Mouse (Mus musculus): ENCODE data around the gene Auts2. TPM values are rescaled to one million over a fixed set of nuclear protein-coding genes. Genes with fewer than 3 reads are reported as not detected.

The Auts2 gene
- polyA plus RNA-seq, 1 experiment from 2014 or later, result 47.7 TPM

DNA sequence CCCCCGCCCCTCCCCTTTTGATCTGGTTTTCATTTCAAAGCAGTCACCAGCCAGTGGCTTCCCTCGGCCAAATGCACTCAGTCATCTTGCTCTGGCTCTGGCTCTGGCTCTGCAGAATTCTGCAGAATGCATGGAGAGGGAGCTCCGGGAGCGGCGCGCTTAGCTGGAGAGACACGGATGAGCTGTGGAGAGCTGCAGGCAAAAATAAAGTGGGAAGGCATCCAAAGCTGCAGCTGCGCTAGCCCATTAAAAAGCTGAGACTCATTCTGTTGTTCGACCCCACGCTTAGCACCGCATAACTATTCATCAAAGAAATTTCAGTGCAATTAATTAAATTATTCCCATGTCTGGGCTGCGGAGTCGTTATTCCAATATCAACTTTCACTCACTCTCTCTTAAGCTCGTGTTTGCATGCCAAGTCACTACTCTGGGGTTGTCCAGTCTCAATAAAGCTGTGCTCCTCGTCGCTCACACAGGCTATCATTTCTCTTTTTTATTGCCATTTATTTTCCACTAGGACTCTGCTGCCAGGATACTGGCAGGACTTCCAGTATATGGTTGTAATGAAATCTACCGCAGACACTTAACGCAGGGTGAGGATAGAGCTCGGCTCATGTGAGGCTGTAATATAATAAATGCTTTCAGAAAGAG is 468.3 kb downstream of the Auts2 start:
- Histone ChIP-seq H3K27me3 (ENCODE audit: control insufficient read depth, insufficient read depth, low read length) (no peaks in the 10 kb centered on the region), H3K9ac (replicated peaks; ENCODE audit: low read depth, low read length) (no peak overlapping the region), H3K27ac (ENCODE audit: low read length) (peak overlapping the region; percentile 79), H3K36me3 (ENCODE audit: control insufficient read depth, insufficient read depth, low read length) (no peaks in the 10 kb centered on the region), H3K4me1 (ENCODE audit: control insufficient read depth, insufficient read depth, low read length) (peaks cover 23% of the 10 kb centered on the region; the same call in 1 of the 2 replicates), H3K4me3 (ENCODE audit: low read depth, low read length) (no peak overlapping the region), H3K9me3 (ENCODE audit: control insufficient read depth, low read depth, low read length) (no peaks in the 10 kb centered on the region), H3K4me2 (replicated peaks; ENCODE audit: low read depth, low read length) (peak overlapping the region; percentile 34)
- ATAC-seq (ENCODE audit: insufficient number of reproducible peaks, insufficient read depth, low FRiP score, low read depth), result peak; percentile 83; the same call in 1 of the 2 replicates
- WGBS, result 21% methylated on average over 19 of the region's 19 CpGs

DNA sequence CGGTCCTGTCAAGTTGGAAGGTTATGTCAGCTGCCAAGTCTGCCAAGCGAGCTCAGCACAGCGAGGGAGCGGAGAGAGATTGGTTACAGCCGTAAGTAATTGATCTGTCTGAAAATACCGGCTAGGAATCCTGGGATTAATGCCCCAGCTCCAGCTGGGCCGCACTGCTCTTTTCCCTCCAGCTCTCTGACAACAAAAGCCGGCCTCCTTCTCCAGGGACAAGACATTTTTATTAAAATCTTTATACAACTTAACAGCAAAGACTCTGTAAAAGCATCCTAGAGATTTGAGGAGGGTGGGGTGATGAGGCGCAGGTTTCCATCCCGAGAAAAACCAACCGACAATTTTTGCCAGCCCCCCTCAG is 468.8 kb downstream of the Auts2 start:
- Histone ChIP-seq H3K9ac (replicated peaks; ENCODE audit: low read depth, low read length) (no peak overlapping the region), H3K4me2 (replicated peaks; ENCODE audit: low read depth, low read length) (peak overlapping the region; percentile 34), H3K27ac (ENCODE audit: low read length) (peak overlapping the region; percentile 79), H3K4me3 (ENCODE audit: low read depth, low read length) (no peak overlapping the region), H3K4me1 (ENCODE audit: control insufficient read depth, insufficient read depth, low read length) (peaks cover 23% of the 10 kb centered on the region; the same call in 1 of the 2 replicates), H3K9me3 (ENCODE audit: control insufficient read depth, low read depth, low read length) (no peaks in the 10 kb centered on the region), H3K36me3 (ENCODE audit: control insufficient read depth, insufficient read depth, low read length) (no peaks in the 10 kb centered on the region), H3K27me3 (ENCODE audit: control insufficient read depth, insufficient read depth, low read length) (no peaks in the 10 kb centered on the region)
- 15% methylated on average over 11 of the region's 11 CpGs for WGBS
- ATAC-seq (ENCODE audit: insufficient number of reproducible peaks, insufficient read depth, low FRiP score, low read depth), result peak; percentile 56; the same call in 1 of the 2 replicates

DNA sequence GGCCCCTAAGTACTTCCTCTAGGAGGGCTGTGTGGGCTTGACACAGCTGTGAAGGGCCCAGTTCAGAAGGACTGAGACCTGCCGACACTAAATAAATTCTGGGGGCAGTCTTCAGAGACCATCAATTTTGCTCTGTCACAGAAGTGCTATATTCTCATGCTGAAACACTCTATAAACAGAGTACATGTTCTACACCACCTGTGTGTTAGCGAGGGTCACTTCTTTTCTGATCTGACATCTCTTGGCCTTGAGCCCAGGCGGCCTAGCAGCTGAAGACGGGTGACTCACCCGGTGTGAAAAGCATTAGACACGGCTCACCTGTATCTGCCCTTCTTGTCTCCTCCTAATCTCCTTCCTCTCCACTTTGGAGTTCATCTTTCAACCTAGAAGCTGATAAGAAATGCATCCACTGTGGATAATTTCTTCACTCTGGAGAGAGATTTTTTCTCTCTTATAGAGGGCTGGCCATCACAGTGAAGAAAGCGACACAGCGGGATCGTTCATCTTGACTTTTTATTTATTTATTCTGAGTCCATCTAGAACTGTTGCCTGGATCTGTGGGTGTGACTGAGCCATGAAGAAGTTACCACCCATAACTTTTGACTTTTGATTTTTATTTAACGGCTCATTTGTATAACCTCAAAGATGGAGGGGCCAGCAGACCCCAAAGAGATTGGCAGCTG is 469.3 kb downstream of the Auts2 start:
- peaks cover 23% of the 10 kb centered on the region; the same call in 1 of the 2 replicates for H3K4me1 ChIP-seq (ENCODE audit: control insufficient read depth, insufficient read depth, low read length)
- ATAC-seq (ENCODE audit: insufficient number of reproducible peaks, insufficient read depth, low FRiP score, low read depth), result no peak
- H3K36me3 ChIP-seq (ENCODE audit: control insufficient read depth, insufficient read depth, low read length), result no peaks in the 10 kb centered on the region
- 21% methylated on average over 10 of the region's 10 CpGs for WGBS
- H3K9me3 ChIP-seq (ENCODE audit: control insufficient read depth, low read depth, low read length), result no peaks in the 10 kb centered on the region
- H3K9ac ChIP-seq (replicated peaks; ENCODE audit: low read depth, low read length), result no peak overlapping the region
- peak overlapping the region; percentile 79 for H3K27ac ChIP-seq (ENCODE audit: low read length)
- peak overlapping the region; percentile 34 for H3K4me2 ChIP-seq (replicated peaks; ENCODE audit: low read depth, low read length)
- no peaks in the 10 kb centered on the region for H3K27me3 ChIP-seq (ENCODE audit: control insufficient read depth, insufficient read depth, low read length)
- H3K4me3 ChIP-seq (ENCODE audit: low read depth, low read length), result no peak overlapping the region

DNA sequence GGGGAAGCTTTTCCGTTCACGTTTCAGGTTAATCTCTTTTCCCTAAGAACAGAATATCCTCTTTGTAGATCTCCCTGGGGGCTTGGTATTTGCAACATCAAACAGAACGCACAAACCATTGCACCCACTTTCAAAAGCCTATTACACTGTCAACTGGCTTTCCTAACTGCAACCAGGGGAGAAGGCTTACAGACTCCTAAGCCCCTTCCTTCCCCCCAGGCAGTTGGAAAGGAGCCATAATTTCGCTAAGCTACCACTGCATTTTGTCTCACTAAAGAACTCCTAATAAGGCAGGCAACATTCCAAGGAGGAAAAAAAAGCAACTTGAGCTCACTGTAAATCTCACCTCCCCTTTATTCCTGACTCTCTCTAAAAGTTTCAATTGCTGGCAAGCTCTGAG is 470.8 kb downstream of the Auts2 start:
- Histone ChIP-seq H3K27me3 (ENCODE audit: control insufficient read depth, insufficient read depth, low read length) (no peaks in the 10 kb centered on the region), H3K4me1 (ENCODE audit: control insufficient read depth, insufficient read depth, low read length) (peaks cover 23% of the 10 kb centered on the region; the same call in 1 of the 2 replicates), H3K4me2 (replicated peaks; ENCODE audit: low read depth, low read length) (no peak overlapping the region), H3K4me3 (ENCODE audit: low read depth, low read length) (no peak overlapping the region), H3K27ac (ENCODE audit: low read length) (no peak overlapping the region), H3K9ac (replicated peaks; ENCODE audit: low read depth, low read length) (no peak overlapping the region), H3K36me3 (ENCODE audit: control insufficient read depth, insufficient read depth, low read length) (no peaks in the 10 kb centered on the region), H3K9me3 (ENCODE audit: control insufficient read depth, low read depth, low read length) (no peaks in the 10 kb centered on the region)
- WGBS, result 42% methylated on average over 4 of the region's 4 CpGs
- no peak for ATAC-seq (ENCODE audit: insufficient number of reproducible peaks, insufficient read depth, low FRiP score, low read depth)

DNA sequence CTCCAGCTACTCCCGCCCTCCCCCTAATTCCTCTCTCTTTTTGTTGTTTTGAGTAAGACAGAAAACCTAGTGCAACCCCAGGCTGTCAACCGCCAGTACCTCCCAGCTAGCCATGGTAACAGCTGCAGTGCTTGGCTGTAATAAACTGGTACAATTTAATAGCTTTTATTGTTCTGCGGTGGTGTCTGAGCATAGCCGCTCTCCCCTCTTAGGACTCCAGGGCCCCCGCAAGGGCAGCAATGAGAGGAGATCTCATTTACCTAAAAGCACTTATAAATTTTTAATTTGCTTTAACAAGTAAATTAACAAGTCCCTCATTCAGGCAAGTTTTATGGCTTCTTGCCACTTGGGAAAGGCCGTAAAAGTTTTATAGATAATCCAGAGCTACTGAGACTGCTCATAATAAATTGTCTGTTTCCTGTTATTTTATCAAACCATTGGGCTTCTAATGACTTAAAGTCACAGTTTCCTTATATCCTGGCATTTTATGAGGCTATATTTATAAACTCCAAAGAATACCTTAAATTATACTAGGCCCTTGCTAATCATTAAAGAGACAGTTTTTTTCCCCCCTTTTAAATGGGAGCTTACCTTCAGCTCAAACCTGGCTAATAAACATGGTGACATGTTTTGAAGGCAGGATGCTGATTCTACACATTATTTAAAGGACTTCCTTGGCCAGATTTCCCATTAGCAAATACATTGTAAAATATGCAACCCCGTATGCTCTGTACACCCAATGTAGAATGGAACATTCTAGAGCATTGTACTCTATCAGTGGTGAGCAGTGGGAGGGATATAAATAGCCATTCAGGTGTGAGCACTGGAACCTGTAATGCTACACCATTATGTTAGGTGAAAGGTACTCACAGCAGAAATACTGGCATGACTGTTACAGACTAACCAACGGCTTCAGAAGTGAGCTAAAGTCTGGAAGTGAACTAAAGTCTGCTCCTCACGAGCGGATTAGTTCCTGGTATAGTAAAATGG is 475.1 kb downstream of the Auts2 start:
- Histone ChIP-seq H3K27me3 (ENCODE audit: control insufficient read depth, insufficient read depth, low read length) (no peaks in the 10 kb centered on the region), H3K4me2 (replicated peaks; ENCODE audit: low read depth, low read length) (no peak overlapping the region), H3K4me3 (ENCODE audit: low read depth, low read length) (no peak overlapping the region), H3K4me1 (ENCODE audit: control insufficient read depth, insufficient read depth, low read length) (peaks cover 3% of the 10 kb centered on the region; the same call in 1 of the 2 replicates), H3K27ac (ENCODE audit: low read length) (no peak overlapping the region), H3K9me3 (ENCODE audit: control insufficient read depth, low read depth, low read length) (no peaks in the 10 kb centered on the region), H3K36me3 (ENCODE audit: control insufficient read depth, insufficient read depth, low read length) (no peaks in the 10 kb centered on the region), H3K9ac (replicated peaks; ENCODE audit: low read depth, low read length) (no peak overlapping the region)
- no peak for ATAC-seq (ENCODE audit: insufficient number of reproducible peaks, insufficient read depth, low FRiP score, low read depth)
- WGBS, result 76% methylated on average over 10 of the region's 10 CpGs

DNA sequence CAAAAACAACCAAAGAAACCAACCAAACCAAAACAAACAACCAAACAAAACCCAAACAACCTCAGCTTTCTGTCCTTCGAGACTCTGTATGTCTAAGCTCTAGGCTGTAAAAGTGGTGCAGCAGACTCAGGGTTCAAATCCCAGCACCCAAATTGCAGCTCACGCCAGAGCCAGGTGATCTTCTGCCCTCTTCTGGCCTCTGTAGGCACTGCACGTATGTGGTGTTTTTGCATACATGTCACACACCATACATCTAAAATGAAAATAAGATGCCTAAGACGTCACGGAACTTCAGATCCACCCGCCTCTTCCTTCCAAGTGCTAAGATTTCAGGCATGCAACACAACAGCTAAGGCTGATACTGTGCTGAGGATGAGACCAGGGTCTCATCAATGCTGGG is 483.0 kb downstream of the Auts2 start:
- Histone ChIP-seq H3K36me3 (ENCODE audit: control insufficient read depth, insufficient read depth, low read length) (no peaks in the 10 kb centered on the region), H3K9ac (replicated peaks; ENCODE audit: low read depth, low read length) (no peak overlapping the region), H3K4me3 (ENCODE audit: low read depth, low read length) (no peak overlapping the region), H3K27me3 (ENCODE audit: control insufficient read depth, insufficient read depth, low read length) (no peaks in the 10 kb centered on the region), H3K27ac (ENCODE audit: low read length) (no peak overlapping the region), H3K4me2 (replicated peaks; ENCODE audit: low read depth, low read length) (no peak overlapping the region), H3K9me3 (ENCODE audit: control insufficient read depth, low read depth, low read length) (no peaks in the 10 kb centered on the region), H3K4me1 (ENCODE audit: control insufficient read depth, insufficient read depth, low read length) (no peaks in the 10 kb centered on the region)
- ATAC-seq (ENCODE audit: insufficient number of reproducible peaks, insufficient read depth, low FRiP score, low read depth), result no peak
- 92% methylated on average over 6 of the region's 6 CpGs for WGBS

DNA sequence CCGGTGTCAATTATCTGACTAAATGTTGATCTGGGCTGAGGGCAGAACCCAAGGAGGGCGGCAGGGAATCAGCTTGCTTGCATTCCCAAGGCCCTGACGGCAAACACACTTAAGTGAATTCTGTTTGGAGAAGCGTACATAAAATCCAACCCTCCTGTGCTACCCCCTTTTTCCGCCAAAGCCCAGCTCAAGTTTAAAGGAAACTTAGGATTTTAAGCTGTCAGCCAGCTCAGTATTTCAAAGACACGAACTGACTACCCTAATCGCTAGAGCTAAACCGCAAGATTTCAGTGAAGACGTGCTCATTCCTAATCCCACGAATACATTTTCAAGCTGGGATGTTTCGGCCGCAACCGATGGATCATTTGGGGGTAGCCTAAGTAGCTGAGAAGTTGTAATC is 490.5 kb downstream of the Auts2 start:
- no peak overlapping the region for H3K27ac ChIP-seq (ENCODE audit: low read length)
- ATAC-seq (ENCODE audit: insufficient number of reproducible peaks, insufficient read depth, low FRiP score, low read depth), result no peak
- peaks cover 4% of the 10 kb centered on the region; the same call in 1 of the 2 replicates for H3K4me1 ChIP-seq (ENCODE audit: control insufficient read depth, insufficient read depth, low read length)
- WGBS, result 27% methylated on average over 13 of the region's 13 CpGs
- no peaks in the 10 kb centered on the region for H3K36me3 ChIP-seq (ENCODE audit: control insufficient read depth, insufficient read depth, low read length)
- H3K9me3 ChIP-seq (ENCODE audit: control insufficient read depth, low read depth, low read length), result no peaks in the 10 kb centered on the region
- H3K4me2 ChIP-seq (replicated peaks; ENCODE audit: low read depth, low read length), result peak overlapping the region; percentile 26
- H3K27me3 ChIP-seq (ENCODE audit: control insufficient read depth, insufficient read depth, low read length), result no peaks in the 10 kb centered on the region
- H3K9ac ChIP-seq (replicated peaks; ENCODE audit: low read depth, low read length), result no peak overlapping the region
- no peak overlapping the region for H3K4me3 ChIP-seq (ENCODE audit: low read depth, low read length)

DNA sequence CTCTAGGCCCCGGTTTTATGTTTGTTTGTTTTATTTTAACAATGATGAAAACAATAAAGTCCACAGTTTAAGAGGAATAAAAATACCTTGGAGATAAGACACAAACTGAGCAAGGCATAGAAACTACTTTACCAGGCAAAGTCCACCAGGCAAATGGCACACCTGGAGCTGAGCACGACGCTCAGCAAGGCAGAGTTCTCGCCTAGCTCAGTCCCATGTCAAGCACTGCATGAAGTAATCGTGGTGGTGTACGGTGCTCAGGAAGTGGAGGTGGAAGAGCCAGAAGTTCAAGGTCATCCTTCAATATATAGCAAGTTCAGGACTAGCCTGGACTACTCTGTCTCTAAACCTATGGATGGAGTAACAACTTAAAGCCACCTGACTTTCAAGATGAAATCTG is 503.6 kb downstream of the Auts2 start:
- WGBS, result 84% methylated on average over 6 of the region's 6 CpGs
- Histone ChIP-seq H3K4me2 (replicated peaks; ENCODE audit: low read depth, low read length) (no peak overlapping the region), H3K4me1 (ENCODE audit: control insufficient read depth, insufficient read depth, low read length) (no peaks in the 10 kb centered on the region), H3K4me3 (ENCODE audit: low read depth, low read length) (no peak overlapping the region), H3K27ac (ENCODE audit: low read length) (no peak overlapping the region), H3K9ac (replicated peaks; ENCODE audit: low read depth, low read length) (no peak overlapping the region), H3K36me3 (ENCODE audit: control insufficient read depth, insufficient read depth, low read length) (no peaks in the 10 kb centered on the region), H3K27me3 (ENCODE audit: control insufficient read depth, insufficient read depth, low read length) (no peaks in the 10 kb centered on the region), H3K9me3 (ENCODE audit: control insufficient read depth, low read depth, low read length) (no peaks in the 10 kb centered on the region)
- no peak for ATAC-seq (ENCODE audit: insufficient number of reproducible peaks, insufficient read depth, low FRiP score, low read depth)

All from stomach, embryonic 14.5 days (tissue).